Mouse (Mus musculus) midbrain, embryonic 16.5 days (tissue): Measurements from ENCODE around the gene Casp8. TPM values are rescaled to one million over a fixed set of nuclear protein-coding genes. Genes with fewer than 3 reads are reported as not detected.
"Not testable (repeated sequence)": the region's sequence is repeated elsewhere in the genome, so short reads cannot be mapped to it uniquely, and the experiment has no call there.

ENCODE experiments used
- ATAC-seq: fragments of 200-750 bp; cut with Nextera tagmentation; 2 replicates; pipeline ENCODE4 v1.8.0; 2017; ENCODE audit warnings: moderate TSS enrichment
- H3K27ac ChIP-seq: fragments of 300-500 bp; sonication (generic); 2 replicates; pipeline ENCODE4 v1.5.1; 2014; ENCODE audit warnings: mild to moderate bottlenecking, low read length, mixed read lengths
- H3K27me3 ChIP-seq: fragments of 300-500 bp; sonication (generic); 2 replicates; pipeline ENCODE4 v1.6.1; 2014; ENCODE audit warnings: low read depth, low read length, mixed read lengths; ENCODE audit not compliant: control insufficient read depth, insufficient read depth
- H3K36me3 ChIP-seq: fragments of 300-500 bp; sonication (generic); 2 replicates; pipeline ENCODE4 v1.6.1; 2014; ENCODE audit warnings: mild to moderate bottlenecking, low read length, moderate library complexity, mixed read lengths; ENCODE audit not compliant: control insufficient read depth, insufficient read depth
- H3K4me1 ChIP-seq: fragments of 300-500 bp; sonication (generic); 2 replicates; pipeline ENCODE4 v1.6.1; 2014; ENCODE audit warnings: mild to moderate bottlenecking, low read length, mixed read lengths; ENCODE audit not compliant: control insufficient read depth, insufficient read depth
- H3K4me2 ChIP-seq: fragments of 300-500 bp; sonication (generic); 2 replicates; pipeline ENCODE4 v1.6.1; 2014; ENCODE audit warnings: mild to moderate bottlenecking, low read length, mixed read lengths
- H3K4me3 ChIP-seq: fragments of 300-500 bp; sonication (generic); 2 replicates; pipeline ENCODE4 v1.5.1; 2014; ENCODE audit warnings: low read depth, mild to moderate bottlenecking, low read length, moderate library complexity, mixed read lengths
- H3K9ac ChIP-seq: fragments of 300-500 bp; sonication (generic); 2 replicates; pipeline ENCODE4 v1.6.1; 2014; ENCODE audit warnings: low read depth, low read length, mixed read lengths
- H3K9me3 ChIP-seq: fragments of 300-500 bp; sonication (generic); replicated peaks from 2 replicates; pipeline ENCODE4 v1.6.1; 2014; ENCODE audit warnings: mild to moderate bottlenecking, low read length, mixed read lengths; ENCODE audit not compliant: control insufficient read depth, poor library complexity, severe bottlenecking
- WGBS: fragments of 180-500 bp; shearing (Covaris S2); extraction: QIAGEN DNeasy Blood & Tissue Kit; methylation state at CpG from one replicate; pipeline ENCODE4 v1.1.7; 2014; 5-methylcytosine and 5-hydroxymethylcytosine counted together
- polyA plus RNA-seq: library from polyadenylated mRNA; unstranded; fragments of >200 nt; fragmentation: Nextera tagmentation; extraction: Ambion mirVana; gene quantifications from 2 replicates; pipeline ENCODE4 v1.2.1, GENCODE M21; 2015

Gene Casp8
- polyA plus RNA-seq, 1 experiment from 2014 or later, result 5.1 TPM

DNA sequence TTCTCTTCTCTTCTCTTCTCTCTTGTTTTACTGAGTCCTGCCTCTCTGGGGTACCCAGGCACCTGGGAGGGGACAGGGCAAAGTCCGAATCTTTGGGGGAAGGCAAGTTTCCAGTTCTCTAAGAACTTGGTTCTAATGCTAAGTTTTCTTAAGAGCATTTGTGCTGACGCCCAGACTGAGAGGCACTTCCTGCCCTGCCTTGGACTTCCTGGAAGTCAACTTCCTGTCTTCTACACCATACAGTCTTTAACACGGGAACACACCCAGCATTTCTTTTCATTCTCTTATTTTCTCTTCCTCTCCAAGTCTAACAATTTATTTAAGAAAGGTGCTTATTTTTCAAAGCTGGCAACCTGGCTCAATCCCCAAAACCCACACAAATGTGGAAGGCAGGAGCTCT lies 11.5 kb downstream of the Casp8 start:
- no peaks in the 10 kb centered on the region for H3K36me3 ChIP-seq
- H3K4me3 ChIP-seq, result no peak overlapping the region
- H3K9me3 ChIP-seq, result no peaks in the 10 kb centered on the region
- H3K9ac ChIP-seq, result no peak overlapping the region
- H3K4me2 ChIP-seq, result no peak overlapping the region
- no peaks in the 10 kb centered on the region for H3K27me3 ChIP-seq
- no peak for ATAC-seq
- 89% methylated on average over 3 of the region's 3 CpGs for WGBS
- H3K4me1 ChIP-seq, result no peaks in the 10 kb centered on the region
- H3K27ac ChIP-seq, result no peak overlapping the region

DNA sequence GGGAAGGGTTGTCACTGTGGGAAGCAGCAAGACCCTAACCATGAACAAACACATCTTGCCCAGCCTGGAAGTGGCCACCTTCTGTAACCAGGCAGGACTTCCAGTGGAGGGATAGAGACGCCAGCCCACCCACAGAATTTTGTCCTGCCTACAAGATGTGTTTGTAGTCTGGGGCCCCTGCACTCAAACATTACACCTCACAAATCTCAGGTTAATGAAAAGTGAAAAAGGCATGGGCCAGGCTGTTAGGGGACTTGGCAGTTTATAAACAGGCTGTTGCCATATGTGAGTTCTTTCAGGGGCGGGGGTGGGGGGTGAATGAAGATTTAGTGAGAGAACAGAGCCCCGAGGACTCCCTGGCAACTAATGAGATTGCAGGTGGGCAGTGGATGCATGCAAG lies 31.1 kb downstream of the Casp8 start:
- no peak overlapping the region for H3K9ac ChIP-seq
- no peak overlapping the region for H3K4me2 ChIP-seq
- H3K4me3 ChIP-seq, result no peak overlapping the region
- no peaks in the 10 kb centered on the region for H3K27me3 ChIP-seq
- H3K27ac ChIP-seq, result no peak overlapping the region
- no peaks in the 10 kb centered on the region for H3K36me3 ChIP-seq
- WGBS, result 91% methylated on average over 3 of the region's 3 CpGs
- no peaks in the 10 kb centered on the region for H3K9me3 ChIP-seq
- H3K4me1 ChIP-seq, result no peaks in the 10 kb centered on the region
- no peak for ATAC-seq

DNA sequence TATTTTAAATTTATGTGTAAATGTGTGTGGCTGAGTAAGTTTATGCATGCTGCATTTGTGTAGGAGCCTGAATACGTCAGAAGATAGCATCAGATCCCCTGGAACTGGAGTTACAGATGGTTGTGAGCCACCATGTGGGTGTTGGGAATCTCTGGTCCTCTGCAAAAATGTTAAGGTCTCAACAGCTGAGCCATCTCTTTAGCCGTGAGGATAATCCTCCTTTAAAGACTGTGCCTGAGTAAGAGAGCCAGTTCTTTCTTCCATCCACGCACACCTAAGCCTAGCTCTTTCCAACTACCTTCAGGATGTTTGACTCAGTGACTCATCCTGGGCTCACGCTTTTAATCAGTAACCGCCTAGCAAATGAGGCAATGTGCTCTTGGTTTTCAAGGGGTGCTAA lies 35.6 kb downstream of the Casp8 start:
- no peak overlapping the region for H3K4me3 ChIP-seq
- no peaks in the 10 kb centered on the region for H3K9me3 ChIP-seq
- 86% methylated on average over 5 of the region's 5 CpGs for WGBS
- no peaks in the 10 kb centered on the region for H3K4me1 ChIP-seq
- ATAC-seq, result no peak
- no peak overlapping the region for H3K4me2 ChIP-seq
- no peaks in the 10 kb centered on the region for H3K27me3 ChIP-seq
- H3K9ac ChIP-seq, result no peak overlapping the region
- no peaks in the 10 kb centered on the region for H3K36me3 ChIP-seq
- no peak overlapping the region for H3K27ac ChIP-seq

DNA sequence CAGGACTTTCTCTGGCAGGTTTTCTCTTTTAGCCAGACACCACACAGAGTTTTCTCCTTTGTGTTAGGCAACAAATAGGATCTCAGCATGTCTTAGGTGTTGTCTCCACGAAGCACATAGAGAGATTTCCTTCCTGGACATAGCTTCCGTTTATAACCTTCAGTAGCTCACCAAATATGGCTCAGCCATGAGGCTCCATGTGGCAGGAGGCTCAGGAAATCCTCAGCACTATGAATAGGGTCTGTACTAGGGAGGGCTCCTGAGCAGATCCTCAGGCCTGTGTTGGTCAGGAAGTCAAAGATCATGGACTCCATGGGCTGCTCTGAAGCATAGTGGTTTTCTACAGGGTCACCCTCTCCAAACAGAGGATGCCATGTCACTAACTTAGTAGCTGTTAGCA lies 37.0 kb downstream of the Casp8 start:
- WGBS, result 82% methylated on average over 2 of the region's 2 CpGs

DNA sequence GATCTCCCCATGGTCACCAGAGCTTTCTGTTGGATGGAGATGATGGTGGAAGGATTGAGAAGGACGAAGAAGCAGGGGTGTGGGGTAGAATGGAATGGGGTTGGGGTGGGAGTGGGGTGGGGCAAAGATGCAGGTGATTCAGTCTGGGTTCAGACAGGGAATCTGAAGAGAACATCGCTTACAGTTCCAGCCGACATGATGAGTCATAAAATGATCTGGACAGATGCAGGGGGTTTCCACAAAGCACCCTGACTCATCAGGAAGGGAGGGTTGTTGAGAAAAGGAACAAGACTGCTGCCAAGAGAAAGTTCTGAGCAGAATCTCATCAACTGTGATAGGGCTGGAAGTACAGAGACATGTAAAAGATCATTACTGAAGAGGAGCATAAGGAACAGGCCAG lies 61.6 kb downstream of the Casp8 start:
- 88% methylated on average over 3 of the region's 3 CpGs for WGBS
- H3K27me3 ChIP-seq, H3K4me3 ChIP-seq, H3K4me1 ChIP-seq, H3K9ac ChIP-seq, H3K27ac ChIP-seq, H3K4me2 ChIP-seq, ATAC-seq, H3K36me3 ChIP-seq, H3K9me3 ChIP-seq: not testable (repeated sequence)

More for the DNA sequence above, 37.0 kb downstream of the Casp8 start:
- ATAC-seq, result no peak
- Histone ChIP-seq H3K9me3 (no peaks in the 10 kb centered on the region), H3K4me2 (no peak overlapping the region), H3K4me3 (no peak overlapping the region), H3K27ac (no peak overlapping the region), H3K9ac (no peak overlapping the region), H3K27me3 (no peaks in the 10 kb centered on the region), H3K36me3 (no peaks in the 10 kb centered on the region), H3K4me1 (no peaks in the 10 kb centered on the region)

DNA sequence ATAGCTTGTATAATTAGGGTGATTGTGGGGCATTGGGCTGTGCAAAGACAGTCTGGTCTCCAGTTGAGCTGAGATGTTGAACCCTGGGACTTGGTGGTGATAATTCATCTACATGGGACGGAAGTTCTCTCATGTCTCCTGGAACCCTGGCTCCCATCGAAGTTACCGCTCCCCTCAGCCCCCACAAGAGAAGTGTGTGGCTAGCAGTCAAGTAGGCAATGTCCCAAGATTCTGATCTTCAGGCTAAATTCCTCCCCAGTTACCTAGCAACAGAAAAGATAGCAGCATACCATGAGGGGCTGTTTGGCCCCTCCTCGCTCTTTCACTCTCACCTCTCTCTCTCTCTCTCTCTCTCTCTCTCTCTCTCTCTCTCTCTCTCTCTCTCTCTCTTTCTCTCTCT lies 64.0 kb downstream of the Casp8 start:
- not testable (repeated sequence) for ATAC-seq, H3K9me3 ChIP-seq, H3K27ac ChIP-seq, H3K27me3 ChIP-seq, H3K4me1 ChIP-seq, H3K9ac ChIP-seq, H3K4me3 ChIP-seq, H3K36me3 ChIP-seq, H3K4me2 ChIP-seq
- 72% methylated on average over 4 of the region's 4 CpGs for WGBS

DNA sequence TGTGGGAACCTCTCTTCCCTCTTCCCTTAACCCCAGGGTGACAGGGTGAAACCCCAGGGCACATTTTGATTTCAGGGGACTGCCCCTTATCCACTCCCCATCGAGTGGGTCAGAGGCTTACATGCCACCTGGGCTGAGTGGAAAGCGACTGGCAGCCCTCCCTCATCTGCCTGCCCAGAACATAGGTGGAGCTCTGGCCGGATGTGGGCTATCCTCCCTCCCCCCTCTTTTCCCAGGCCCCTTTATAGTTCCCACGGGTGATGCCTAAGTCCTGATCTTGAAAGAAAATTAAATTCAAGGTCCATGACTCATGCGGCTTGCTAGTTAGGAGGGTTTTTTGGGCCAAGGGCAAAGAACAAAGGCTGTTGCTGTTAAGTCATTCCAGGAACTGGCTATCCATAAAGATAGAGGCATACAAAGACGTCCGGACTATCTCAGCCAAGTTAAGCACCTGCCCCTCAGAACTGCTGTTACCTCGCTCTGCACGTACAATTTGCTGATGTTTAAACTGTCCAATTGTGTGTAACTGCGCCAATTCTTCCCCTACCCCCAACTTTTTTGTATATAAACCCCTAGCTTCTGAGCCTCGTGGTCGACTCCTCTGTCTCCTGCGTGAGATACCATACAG lies 64.7 kb downstream of the Casp8 start:
- H3K27ac ChIP-seq, H3K9me3 ChIP-seq, H3K4me2 ChIP-seq, ATAC-seq, H3K9ac ChIP-seq, H3K36me3 ChIP-seq, H3K27me3 ChIP-seq, H3K4me1 ChIP-seq, H3K4me3 ChIP-seq: not testable (repeated sequence)
- 78% methylated on average over 13 of the region's 13 CpGs for WGBS

DNA sequence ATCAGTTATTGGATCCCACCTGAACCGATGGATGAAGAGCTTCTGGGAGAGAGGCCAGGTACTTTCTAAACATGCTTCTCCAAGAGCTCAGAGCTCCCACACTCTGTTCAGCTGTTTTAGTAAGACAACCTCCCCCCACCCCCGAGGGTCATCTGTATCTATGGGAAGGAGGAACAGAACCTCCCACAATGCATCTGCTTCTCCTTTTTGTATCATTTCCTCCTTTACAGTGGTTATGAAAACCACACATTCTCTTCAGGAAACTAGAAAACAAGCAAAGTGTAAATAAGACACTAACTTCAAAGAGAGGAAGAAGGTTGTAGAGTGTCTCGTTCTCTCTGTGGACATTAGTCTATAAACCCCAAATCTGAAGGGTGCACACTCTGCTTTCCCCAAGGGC lies 65.4 kb downstream of the Casp8 start:
- not testable (repeated sequence) for H3K27ac ChIP-seq, H3K4me2 ChIP-seq, H3K9ac ChIP-seq, H3K9me3 ChIP-seq, H3K36me3 ChIP-seq, H3K27me3 ChIP-seq, H3K4me3 ChIP-seq, H3K4me1 ChIP-seq, ATAC-seq
- WGBS, result 92% methylated on average over 3 of the region's 3 CpGs

DNA sequence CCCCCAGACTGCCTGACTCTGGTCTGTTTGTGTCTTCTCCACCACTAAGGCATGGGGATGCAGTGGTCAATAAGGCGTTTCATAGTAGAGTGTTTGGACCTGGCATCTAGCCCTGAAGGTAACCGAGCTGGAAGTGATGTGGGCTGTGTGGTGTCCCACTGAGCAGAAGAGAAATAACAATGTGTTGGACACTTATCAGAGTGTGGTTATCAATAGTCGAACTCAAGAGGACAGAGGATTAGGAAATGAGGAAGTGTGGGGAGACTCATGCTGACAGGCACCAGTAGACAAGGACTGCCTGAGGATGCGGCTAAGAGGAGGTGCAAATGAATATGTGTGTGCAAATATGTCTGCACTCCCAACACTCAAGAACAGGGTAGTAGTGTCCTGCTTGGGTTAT lies 81.3 kb downstream of the Casp8 start:
- not testable (repeated sequence) for H3K4me3 ChIP-seq, ATAC-seq, H3K9me3 ChIP-seq, H3K9ac ChIP-seq, H3K27me3 ChIP-seq, H3K4me1 ChIP-seq, H3K36me3 ChIP-seq, H3K4me2 ChIP-seq, H3K27ac ChIP-seq
- WGBS, result 83% methylated on average over 4 of the region's 4 CpGs
